Mouse (Mus musculus): ENCODE results near the gene Nhlrc1. TPM values are rescaled to one million over a fixed set of nuclear protein-coding genes. Genes with fewer than 3 reads are reported as not detected.

Nhlrc1 gene
- total RNA-seq, 2 experiments from 2014 or later, result 0.75 to 0.90 TPM

- ATAC-seq (replicated peaks; ENCODE audit: low FRiP score, low TSS enrichment, poor library complexity, severe bottlenecking), result peak; percentile 60
Measured at GRCm38 (mm10) chr13:47017259-47017658, 2.6 kb upstream of the Nhlrc1 start.

GRCm38 (mm10) chr13:47015195-47015501, 498 bp upstream of the Nhlrc1 start:
- ATAC-seq (replicated peaks; ENCODE audit: low FRiP score, low TSS enrichment, poor library complexity, severe bottlenecking), result no peak

GRCm38 (mm10) chr13:47013740-47014139, 910 bp downstream of the Nhlrc1 start:
- no peak for ATAC-seq (replicated peaks; ENCODE audit: low FRiP score, low TSS enrichment, poor library complexity, severe bottlenecking)

- ATAC-seq (replicated peaks; ENCODE audit: low FRiP score, low TSS enrichment, poor library complexity, severe bottlenecking), result no peak
Measured at GRCm38 (mm10) chr13:47001590-47001989, 13.1 kb downstream of the Nhlrc1 start.

- no peak for ATAC-seq (replicated peaks; ENCODE audit: low FRiP score, low TSS enrichment, poor library complexity, severe bottlenecking)
Measured at GRCm38 (mm10) chr13:46999498-46999897, 15.2 kb downstream of the Nhlrc1 start.

GRCm38 (mm10) chr13:46997355-46997754, 17.3 kb downstream of the Nhlrc1 start:
- ATAC-seq (replicated peaks; ENCODE audit: low FRiP score, low TSS enrichment, poor library complexity, severe bottlenecking), result no peak

- no peak for ATAC-seq (replicated peaks; ENCODE audit: low FRiP score, low TSS enrichment, poor library complexity, severe bottlenecking)
Measured at GRCm38 (mm10) chr13:46993274-46993551, 21.4 kb downstream of the Nhlrc1 start.

GRCm38 (mm10) chr13:46992516-46993273, 22.0 kb downstream of the Nhlrc1 start:
- ATAC-seq (replicated peaks; ENCODE audit: low FRiP score, low TSS enrichment, poor library complexity, severe bottlenecking), result no peak

- no peak for ATAC-seq (replicated peaks; ENCODE audit: low FRiP score, low TSS enrichment, poor library complexity, severe bottlenecking)
Measured at GRCm38 (mm10) chr13:46990376-46991011, 24.2 kb downstream of the Nhlrc1 start.

- no peak for ATAC-seq (replicated peaks; ENCODE audit: low FRiP score, low TSS enrichment, poor library complexity, severe bottlenecking)
Measured at GRCm38 (mm10) chr13:46987941-46988340, 26.7 kb downstream of the Nhlrc1 start.

- ATAC-seq (replicated peaks; ENCODE audit: low FRiP score, low TSS enrichment, poor library complexity, severe bottlenecking), result no peak
Measured at GRCm38 (mm10) chr13:46986208-46986607, 28.4 kb downstream of the Nhlrc1 start.

- ATAC-seq (replicated peaks; ENCODE audit: low FRiP score, low TSS enrichment, poor library complexity, severe bottlenecking), result no peak
Measured at GRCm38 (mm10) chr13:46983878-46984277, 30.8 kb downstream of the Nhlrc1 start.

GRCm38 (mm10) chr13:46979836-46980490, 34.7 kb downstream of the Nhlrc1 start:
- no peak; the same call in 1 of the 2 replicates for ATAC-seq (replicated peaks; ENCODE audit: low FRiP score, low TSS enrichment, poor library complexity, severe bottlenecking)

GRCm38 (mm10) chr13:46976532-46976931, 38.1 kb downstream of the Nhlrc1 start:
- ATAC-seq (replicated peaks; ENCODE audit: low FRiP score, low TSS enrichment, poor library complexity, severe bottlenecking), result no peak

- ATAC-seq (replicated peaks; ENCODE audit: low FRiP score, low TSS enrichment, poor library complexity, severe bottlenecking), result no peak
Measured at GRCm38 (mm10) chr13:46975930-46976329, 38.7 kb downstream of the Nhlrc1 start.

GRCm38 (mm10) chr13:46975031-46975551, 39.6 kb downstream of the Nhlrc1 start:
- no peak for ATAC-seq (replicated peaks; ENCODE audit: low FRiP score, low TSS enrichment, poor library complexity, severe bottlenecking)

- no peak for ATAC-seq (replicated peaks; ENCODE audit: low FRiP score, low TSS enrichment, poor library complexity, severe bottlenecking)
Measured at GRCm38 (mm10) chr13:46970286-46970945, 44.2 kb downstream of the Nhlrc1 start.

- ATAC-seq (replicated peaks; ENCODE audit: low FRiP score, low TSS enrichment, poor library complexity, severe bottlenecking), result no peak
Measured at GRCm38 (mm10) chr13:46968626-46969025, 46.0 kb downstream of the Nhlrc1 start.

- no peak for ATAC-seq (replicated peaks; ENCODE audit: low FRiP score, low TSS enrichment, poor library complexity, severe bottlenecking)
Measured at GRCm38 (mm10) chr13:46967308-46967707, 47.3 kb downstream of the Nhlrc1 start.
